Mouse (Mus musculus) stomach, adult 2 months (tissue): ENCODE results near the gene Vsig8. TPM values are rescaled to one million over a fixed set of nuclear protein-coding genes. Genes with fewer than 3 reads are reported as not detected.

ENCODE experiments used
- polyA plus RNA-seq: library from polyadenylated mRNA; depleted of rRNA; stranded (reverse); fragments of >200 nt; gene quantifications from 2 replicates; pipeline ENCODE4 v1.2.3, GENCODE M21; 2012; rRNA removed

Vsig8 gene
- polyA plus RNA-seq: 31.8 and 65.5 TPM in 2 replicates

DNA sequence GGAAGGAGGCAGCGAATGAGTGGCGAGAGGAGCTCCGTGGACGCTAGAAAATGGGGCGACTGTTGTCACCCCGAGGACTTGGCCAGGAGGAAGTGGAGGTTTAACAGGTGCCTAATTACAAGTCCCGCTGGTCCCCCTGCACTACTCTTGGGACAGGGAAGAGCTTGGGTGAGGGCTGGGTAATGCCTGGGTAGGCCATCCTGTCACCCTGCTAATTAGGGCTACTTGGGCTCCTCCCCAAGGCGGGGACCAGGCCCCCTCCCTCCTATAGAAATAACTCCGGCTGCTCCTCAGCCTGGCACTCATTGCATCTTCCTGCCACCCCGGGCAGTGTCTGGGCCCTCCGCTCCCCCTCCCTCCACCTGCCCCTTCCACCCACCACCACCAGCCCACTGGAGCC, at the start of gene Vsig8:
TSS of gene Vsig8 (plus strand) at position 301 of the 400 bp plus-strand sequence.

DNA sequence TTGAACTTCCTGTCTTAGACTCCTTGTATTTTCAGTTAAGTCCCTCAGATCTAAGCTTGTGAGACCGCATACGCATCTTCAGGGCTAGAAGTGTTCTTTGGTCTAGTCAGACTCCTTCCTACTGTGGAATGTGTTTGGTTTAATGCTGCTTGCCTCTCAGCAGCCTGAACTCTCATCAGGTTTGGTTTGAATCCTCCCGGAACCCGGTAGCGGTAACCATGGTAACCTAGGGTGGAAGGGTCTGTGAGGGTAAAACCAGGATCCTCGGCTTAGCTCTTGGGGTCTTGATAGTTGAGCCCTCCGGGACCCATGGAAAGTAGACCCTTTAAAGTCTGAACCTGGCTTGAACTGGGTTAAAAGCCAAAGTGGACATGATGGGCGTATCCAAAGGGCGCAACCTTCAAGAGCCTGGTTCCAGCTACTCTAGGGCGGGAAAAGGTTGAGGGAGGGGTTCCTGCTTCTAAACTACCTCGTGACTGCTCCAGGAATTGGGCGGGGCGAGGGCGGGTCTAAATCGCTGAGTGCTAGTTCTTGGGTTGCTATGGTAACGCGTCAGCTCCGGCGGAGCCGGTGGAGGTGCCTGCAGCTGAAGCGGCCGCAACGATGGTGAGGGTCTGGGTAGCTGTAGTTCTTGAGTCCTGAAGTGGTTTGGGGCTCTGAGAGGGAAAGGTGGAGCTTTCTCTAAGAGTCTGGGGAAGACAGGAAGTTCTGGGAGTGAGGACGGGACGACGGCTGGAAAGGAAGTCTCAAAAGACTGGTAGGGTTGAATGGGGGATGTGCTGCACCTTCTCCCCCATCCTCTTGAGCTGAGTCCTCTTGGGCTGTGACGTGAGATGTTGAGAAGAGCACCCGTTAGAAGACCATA, 34.9 kb upstream of the Vsig8 start, which contains the start of gene Cfap45:
TSS of gene Cfap45 (plus strand) at position 226 of the 865 bp plus-strand sequence.

DNA sequence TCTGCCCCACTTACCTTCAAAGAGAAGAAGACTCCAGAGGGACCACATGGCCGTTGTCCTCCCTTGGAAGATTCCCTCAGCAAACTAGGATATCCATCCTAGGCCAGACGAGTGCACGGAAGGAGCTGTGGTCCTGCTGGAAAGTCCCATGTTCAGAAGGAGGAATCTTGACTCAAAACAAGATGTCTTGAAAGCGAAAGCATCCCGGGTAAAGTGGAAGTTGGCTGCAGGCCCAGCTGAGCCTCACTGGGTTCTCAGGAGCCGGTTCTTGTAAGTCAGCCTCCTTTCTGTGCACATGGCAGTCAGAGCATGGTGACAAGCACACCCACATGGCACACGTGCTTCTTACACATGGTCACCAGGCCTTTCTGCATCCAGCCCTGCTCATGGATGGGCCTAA, 34.6 kb downstream of the Vsig8 start, which contains the start of gene Slamf8:
TSS of gene Slamf8 (minus strand) at position 184 of the 400 bp plus-strand sequence.

DNA sequence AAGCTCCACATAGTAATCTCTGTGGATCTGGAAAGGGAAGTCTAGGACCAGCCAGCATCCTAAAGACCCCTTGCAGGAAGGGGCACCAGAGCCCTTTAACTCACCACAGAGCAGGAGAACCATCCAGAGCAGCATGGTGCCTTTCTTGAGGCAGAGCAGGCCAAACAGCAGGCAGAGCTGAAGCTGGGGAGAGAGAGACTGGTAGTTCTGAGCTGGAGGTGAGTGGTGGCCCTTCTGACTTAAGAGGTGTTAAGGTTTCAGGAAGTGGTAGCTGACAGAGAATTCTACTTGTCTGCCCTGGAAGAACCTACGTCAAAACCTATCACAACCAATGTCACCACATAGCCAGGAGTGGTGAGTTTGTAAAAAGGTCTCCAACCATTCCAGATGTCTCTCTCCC, 46.6 kb downstream of the Vsig8 start, which contains the start of gene Fcrl6:
TSS of gene Fcrl6 (minus strand) at position 226 of the 400 bp plus-strand sequence.

Other genes starting within 250 kb of the Vsig8 start
- gene Kcnj9, start 226.6 kb upstream of the Vsig8 start, polyA plus RNA-seq: 0.12 and 0.14 TPM in 2 replicates
- gene Kcnj10, start 214.7 kb upstream of the Vsig8 start, polyA plus RNA-seq: 0.18 and 0.25 TPM in 2 replicates
- gene Pigm, start 179.4 kb upstream of the Vsig8 start, polyA plus RNA-seq: 2.8 and 3.3 TPM in 2 replicates
- gene Slamf9, start 80.6 kb upstream of the Vsig8 start, polyA plus RNA-seq: 4.5 and 5.6 TPM in 2 replicates
- 144 and 156 TPM in 2 replicates for gene Igsf9, start 74.2 kb upstream of the Vsig8 start, polyA plus RNA-seq
- 605 and 729 TPM in 2 replicates for gene Tagln2, start 55.9 kb upstream of the Vsig8 start, polyA plus RNA-seq
- 3.8 and 4.0 TPM in 2 replicates for gene Cfap45, start 35.1 kb upstream of the Vsig8 start, polyA plus RNA-seq
- 0.42 and 0.81 TPM in 2 replicates for gene Slamf8, start 34.6 kb downstream of the Vsig8 start, polyA plus RNA-seq
- gene Fcrl6, start 46.6 kb downstream of the Vsig8 start, polyA plus RNA-seq: not detected in 2 replicates
- gene Dusp23, start 77.0 kb downstream of the Vsig8 start, polyA plus RNA-seq: 15.7 and 21.8 TPM in 2 replicates
- 0.04 TPM in 2 replicates for gene Crp, start 142.1 kb downstream of the Vsig8 start, polyA plus RNA-seq